Mouse (Mus musculus): Measurements from ENCODE around the gene Syce2.

DNA sequence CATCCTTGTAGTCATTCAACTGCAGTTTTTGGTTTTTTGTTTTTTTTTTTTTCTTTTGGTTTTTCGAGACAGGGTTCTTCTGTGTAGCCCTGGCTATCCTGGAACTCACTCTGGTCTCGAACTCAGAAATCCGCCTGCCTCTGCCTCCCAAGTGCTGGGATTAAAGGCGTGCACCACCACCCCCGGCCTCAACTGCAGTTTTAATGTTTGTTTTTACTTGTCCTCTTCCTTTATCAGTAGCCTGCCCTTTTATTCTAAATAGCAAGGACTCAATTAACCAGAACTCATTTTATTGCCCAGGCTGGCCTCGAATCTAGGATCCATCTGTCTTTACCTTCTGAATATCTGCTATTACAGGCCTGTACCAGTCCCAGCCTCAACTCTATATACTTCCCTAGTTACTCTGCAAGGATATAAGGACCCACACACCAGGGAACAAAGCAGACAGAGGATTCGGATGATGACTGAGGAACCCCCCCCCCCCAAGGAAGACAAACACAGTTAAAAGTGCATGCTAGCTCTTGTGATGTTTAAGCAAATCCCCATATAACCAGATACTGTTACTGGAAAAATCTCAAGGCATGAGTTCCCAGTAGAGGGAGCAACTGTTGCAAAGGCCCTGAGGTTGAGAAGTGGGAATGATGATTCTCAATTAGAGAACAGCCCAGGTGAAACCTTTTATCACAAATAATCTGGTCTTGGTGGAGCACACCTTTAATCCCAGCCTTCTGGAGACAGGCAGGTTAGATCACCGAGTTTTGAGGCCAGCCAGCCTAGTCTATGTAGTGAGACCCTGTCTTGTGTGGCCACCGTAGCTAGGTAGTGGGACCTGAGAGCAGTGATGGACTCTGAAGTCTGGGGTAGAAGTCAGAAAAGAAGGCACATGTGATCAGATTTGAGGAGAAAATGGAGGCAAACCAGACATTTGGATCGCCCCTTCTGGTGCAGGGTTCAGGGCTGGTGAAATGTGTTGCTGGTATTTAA is 38.9 kb upstream of the Syce2 start:
- no peak for TF ChIP-seq POLR2A (IDR thresholded peaks at IDR 0.05; ENCODE audit: borderline replicate concordance, extremely low read depth, low read depth, low read length)
- TF ChIP-seq CTCF (IDR thresholded peaks at IDR 0.05; ENCODE audit: insufficient read depth, low read length) = no peak

Data from lung, adult 2 months (tissue).